Mouse (Mus musculus): ENCODE data around the gene Chst10. TPM values are rescaled to one million over a fixed set of nuclear protein-coding genes. Genes with fewer than 3 reads are reported as not detected.

The Chst10 gene
- total RNA-seq, 2 experiments from 2014 or later = 0.29 to 0.34 TPM

GRCm38 (mm10) chr1:38869398-38870195, 28.4 kb downstream of the Chst10 start:
- DNase-seq (ENCODE audit: low spot score) = no peak
- intact Hi-C loops (cut with DNase I) = no loop called here

DNA sequence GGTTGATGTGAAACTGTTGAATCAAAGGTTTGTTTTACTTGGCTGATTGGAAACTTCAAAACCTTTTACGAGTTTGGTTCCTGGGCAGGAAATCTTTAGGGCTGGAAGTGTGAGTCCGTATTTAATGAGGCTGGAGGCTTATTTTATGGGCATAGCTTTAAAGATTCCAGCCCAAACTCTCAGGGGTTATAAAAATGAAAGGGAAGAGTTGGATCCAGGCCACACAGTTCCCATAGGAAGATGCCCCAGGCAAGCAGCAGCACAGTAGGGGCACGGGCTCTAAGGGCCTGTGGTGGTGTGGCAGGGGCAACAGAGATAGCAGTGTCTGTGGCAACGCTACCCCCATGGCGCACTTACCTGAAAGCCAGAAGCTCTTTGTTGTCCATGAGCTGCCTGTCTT, 31.7 kb downstream of the Chst10 start:
- DNase-seq (ENCODE audit: low spot score) = no peak
- intact Hi-C loops (cut with DNase I) = no loop called here

DNA sequence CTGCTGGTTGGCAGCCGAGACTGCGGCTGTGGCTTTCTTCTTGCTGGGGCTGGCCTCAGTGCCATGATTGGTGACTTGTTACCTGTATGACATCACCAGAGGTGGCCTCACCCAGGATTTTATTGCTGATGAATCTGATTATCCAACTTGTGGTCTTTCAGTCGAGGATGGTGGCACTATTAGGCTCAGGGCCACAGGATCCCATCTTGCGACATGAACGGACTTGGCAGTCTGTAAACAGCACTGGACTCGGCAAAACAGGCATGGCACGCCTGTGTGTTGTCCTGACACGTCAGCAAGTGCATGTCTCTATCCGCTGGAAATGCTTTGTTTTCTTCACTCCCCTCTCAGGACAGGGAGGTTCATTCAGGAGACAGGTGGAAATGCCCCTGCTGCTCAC, 33.6 kb downstream of the Chst10 start:
- intact Hi-C loops (cut with DNase I) = no loop called here
- DNase-seq (ENCODE audit: low spot score) = no peak

GRCm38 (mm10) chr1:38862213-38862612, 35.7 kb downstream of the Chst10 start:
- intact Hi-C loops (cut with DNase I) = no loop called here
- no peak for DNase-seq (ENCODE audit: low spot score)

DNA sequence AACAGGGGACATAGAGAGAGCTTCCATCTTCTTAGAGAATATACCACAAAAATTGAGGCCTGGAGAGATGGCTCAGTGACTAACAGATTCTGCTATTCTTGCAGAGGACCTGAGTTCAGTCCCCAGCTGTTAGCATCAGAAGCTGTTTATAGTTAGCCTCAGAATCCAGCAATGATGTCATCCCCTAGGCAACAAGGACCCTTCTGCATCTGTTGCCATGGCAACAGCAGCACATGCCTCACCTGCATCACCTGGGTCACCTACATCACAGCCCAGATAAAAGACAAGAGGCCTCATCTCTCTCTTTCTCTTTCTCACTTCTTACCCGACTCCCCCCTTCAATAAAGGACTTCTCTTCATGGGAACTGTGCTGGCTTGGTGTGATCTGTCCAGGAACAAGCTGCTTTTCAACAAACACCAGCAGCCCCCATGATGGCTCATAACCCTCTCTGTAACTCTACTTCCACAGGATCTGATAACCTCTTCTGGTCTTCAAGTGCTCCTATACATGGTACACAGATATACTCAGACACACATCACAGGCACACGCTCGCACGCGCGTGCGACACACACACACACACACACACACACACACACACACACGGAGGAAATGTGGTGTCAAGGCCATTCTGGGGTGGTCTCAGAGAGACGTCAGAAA, 37.0 kb downstream of the Chst10 start:
- no peak for DNase-seq (ENCODE audit: low spot score)
- intact Hi-C loops (cut with DNase I) = no loop called here

DNA sequence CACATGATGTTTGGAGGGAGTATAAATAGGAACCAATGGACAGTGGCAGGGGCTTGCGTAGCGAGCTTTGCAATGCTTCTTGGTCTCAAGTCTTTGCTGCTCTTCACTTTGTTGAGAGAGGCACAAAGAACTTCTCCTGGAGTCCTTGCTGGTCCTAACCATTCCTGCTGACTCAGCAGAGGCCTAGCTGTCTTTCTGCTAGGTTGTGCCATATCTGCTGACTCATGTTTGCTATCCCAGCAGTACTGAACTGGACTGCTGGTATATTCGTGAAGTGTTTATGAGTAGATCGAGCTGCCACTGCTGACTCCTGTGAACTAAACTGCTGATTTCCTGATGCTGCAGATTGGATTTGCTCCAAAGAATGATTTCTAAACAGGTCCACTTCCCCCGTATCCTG, 37.8 kb downstream of the Chst10 start:
- intact Hi-C loops (cut with DNase I) = no loop called here
- no peak for DNase-seq (ENCODE audit: low spot score)

GRCm38 (mm10) chr1:38856196-38856595, 41.8 kb downstream of the Chst10 start:
- no peak for DNase-seq (ENCODE audit: low spot score)
- intact Hi-C loops (cut with DNase I) = no loop called here

- intact Hi-C loops (cut with DNase I) = no loop called here
- DNase-seq (ENCODE audit: low spot score) = no peak
These were observed 45.7 kb downstream of the Chst10 start for GRCm38 (mm10) chr1:38852250-38852649.

DNA sequence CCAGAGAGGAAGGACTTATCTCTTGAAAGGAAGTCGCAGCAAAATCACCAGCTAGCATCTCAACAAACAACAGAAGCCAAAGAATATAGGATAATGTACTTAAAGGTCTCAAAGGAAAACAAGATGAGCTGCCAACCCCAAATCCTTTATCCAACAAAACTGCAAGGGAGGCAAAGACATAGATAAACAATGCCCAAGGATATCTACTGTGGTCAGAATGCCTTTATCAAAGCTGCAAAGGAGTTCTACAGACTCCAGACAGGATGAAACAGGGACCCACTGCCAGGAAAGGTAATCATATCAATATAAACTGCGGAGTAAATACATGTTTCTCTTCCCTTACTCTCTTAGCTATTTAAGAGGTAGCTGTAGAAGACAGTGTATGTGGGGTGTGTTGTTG, 47.3 kb downstream of the Chst10 start:
- intact Hi-C loops (cut with DNase I) = no loop called here
- no peak for DNase-seq (ENCODE audit: low spot score)

- intact Hi-C loops (cut with DNase I) = no loop called here
- no peak for DNase-seq (ENCODE audit: low spot score)
These were observed 49.3 kb downstream of the Chst10 start for GRCm38 (mm10) chr1:38848451-38849289.

DNA sequence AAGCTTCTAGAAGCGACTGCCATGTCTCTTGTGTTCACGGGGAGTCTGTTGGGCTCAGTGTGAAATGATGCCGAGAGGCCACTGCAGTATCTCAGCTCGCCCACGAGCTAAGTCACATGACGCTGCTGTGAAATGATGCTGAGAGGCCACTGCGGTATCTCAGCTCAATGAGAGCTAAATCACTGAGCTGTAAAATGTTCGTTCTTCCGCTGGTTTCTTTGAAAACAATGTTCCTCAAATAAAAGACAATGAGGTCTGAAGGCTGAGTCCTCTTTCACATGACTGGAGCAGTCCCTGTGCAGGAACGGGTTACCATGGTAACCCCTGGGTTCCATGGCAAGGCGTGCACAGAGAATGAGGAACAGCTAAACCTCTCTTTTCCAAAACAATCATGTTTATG, 50.0 kb downstream of the Chst10 start:
- intact Hi-C loops (cut with DNase I) = no loop called here
- DNase-seq (ENCODE audit: low spot score) = no peak

DNA sequence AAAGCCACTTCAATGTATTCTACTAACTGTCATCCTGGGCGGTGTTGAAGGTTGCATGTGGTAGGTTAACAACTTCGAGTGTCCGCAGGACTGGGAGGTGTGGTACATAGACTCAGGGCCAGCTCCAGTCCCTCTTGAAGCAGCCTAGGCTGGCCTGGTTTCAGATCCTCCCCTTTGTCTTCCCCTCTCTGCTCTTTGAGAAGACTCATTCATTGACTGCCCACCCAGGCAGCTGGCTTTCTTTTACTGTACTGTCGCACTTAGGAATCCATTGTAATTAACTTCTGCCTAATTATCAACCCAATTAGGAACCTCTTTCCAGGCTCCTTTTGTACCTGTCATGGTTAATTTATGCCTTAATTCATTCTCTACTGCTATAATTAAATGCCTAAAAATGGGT, 54.7 kb downstream of the Chst10 start:
- intact Hi-C loops (cut with DNase I) = no loop called here
- DNase-seq (ENCODE audit: low spot score) = no peak

DNA sequence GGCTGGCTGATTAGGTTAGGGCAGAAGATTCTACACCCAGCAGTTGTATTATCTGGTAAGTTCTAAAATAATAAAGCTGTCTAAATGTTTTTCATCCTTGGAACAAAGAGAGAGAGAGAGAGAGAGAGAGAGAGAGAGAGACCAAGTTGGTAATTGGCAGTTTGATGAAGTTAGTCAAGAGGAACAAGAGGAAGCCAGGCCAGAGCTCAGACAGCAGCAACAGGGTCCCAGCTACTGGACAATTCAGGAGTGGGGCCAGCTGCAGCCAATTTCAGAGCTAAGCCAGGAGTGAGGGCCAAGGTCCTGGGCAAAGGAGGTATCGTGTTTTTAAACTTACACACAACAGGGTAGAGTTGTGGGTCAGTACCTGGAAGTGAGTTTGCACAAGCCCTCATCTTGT, 55.1 kb downstream of the Chst10 start:
- intact Hi-C loops (cut with DNase I) = no loop called here
- DNase-seq (ENCODE audit: low spot score) = no peak

GRCm38 (mm10) chr1:38839944-38840343, 58.0 kb downstream of the Chst10 start:
- DNase-seq (ENCODE audit: low spot score) = no peak
- intact Hi-C loops (cut with DNase I) = no loop called here

GRCm38 (mm10) chr1:38836477-38836872, 61.5 kb downstream of the Chst10 start, which contains the start of gene Lonrf2:
Lonrf2 (minus strand) TSS chr1:38836711.
- intact Hi-C loops (cut with DNase I) = no loop called here
- DNase-seq (ENCODE audit: low spot score) = no peak

DNA sequence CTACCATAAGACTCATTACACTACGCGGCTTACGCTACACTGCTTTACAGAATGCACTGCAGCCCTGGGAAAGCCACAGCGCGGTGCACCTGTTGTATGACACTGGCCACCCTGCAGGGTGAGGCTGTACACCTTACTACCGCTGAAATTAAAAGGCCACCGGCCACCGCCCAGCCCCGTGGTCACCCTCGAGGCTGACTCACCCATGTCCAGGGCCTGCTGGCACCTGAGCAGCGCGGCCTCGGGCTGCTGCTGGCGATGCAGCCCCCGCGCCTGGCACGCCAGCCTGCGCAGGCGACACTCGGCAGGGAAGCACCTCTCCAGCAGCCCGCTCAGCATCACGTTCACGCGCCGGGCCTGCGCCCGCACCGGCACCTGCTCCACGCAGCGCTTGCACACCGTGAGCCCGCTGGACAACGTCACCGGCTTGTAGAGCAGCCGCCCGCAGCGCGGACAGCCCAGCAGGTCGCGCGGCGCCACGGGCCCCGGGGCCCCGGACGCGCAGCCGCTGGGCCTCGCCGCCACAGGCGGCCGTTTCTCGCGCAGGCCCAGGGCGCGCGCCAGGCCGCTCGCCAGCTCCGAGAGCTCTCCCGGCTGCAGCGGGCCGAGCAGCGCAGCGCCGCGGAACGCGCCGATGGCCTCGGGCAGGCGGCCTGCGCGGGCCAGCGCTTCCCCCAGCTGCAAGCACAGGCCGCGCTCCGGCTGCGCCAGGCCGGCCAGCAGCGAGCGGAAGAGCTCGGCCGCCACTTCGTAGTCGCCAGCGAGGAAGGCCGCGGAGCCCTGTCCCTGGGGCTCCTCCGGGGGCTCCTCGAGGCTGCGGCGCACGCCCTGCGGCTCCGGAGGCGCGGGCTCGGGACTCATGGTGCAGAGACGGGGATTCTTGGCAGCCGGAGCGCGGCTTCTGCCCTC, 62.1 kb downstream of the Chst10 start:
- intact Hi-C loops (cut with DNase I) = no loop called here
- no peak for DNase-seq (ENCODE audit: low spot score)

GRCm38 (mm10) chr1:38834899-38835298, 63.1 kb downstream of the Chst10 start:
- DNase-seq (ENCODE audit: low spot score) = no peak

DNA sequence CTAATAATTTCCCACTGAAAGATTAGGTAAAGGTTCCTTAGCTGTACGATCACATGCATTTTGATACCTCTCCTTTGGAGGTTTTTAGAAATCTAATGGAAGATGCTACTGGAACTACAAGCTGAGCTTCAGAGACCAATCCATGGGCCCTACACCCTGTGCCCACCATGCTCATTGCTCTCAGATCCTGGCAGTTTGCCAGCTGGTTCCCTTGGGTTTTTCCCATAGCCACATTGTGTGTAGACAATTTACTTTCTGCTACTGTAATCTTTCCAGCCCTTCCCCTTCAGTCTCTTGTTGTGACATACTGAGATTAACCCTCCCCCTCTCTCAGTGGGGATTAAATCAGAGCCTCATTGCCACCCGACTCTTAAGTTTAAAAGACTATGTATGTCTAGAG, 73.0 kb downstream of the Chst10 start:
- intact Hi-C loops (cut with DNase I) = no loop called here
- DNase-seq (ENCODE audit: low spot score) = no peak

More at GRCm38 (mm10) chr1:38834899-38835298, 63.1 kb downstream of the Chst10 start:
- intact Hi-C loops (cut with DNase I) = no loop called here

DNA sequence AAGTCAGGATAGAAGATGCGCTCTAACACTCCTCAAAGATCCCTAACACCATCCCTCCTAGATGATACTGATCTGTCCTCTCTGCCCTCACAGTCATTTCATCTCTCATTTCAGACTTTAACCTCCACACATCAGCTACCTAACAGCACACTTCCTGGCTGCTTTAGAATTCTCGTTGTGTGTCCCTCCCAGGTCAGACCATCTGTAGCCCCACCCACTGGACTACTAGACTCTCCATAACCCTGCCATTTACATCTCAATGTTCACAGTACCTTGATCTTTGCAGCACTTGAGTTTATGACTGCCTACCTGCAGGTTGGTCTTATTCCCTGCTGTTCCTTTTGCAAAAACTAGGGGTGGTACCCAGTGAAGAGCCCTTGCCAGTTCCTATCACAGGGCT, 74.1 kb downstream of the Chst10 start:
- DNase-seq (ENCODE audit: low spot score) = no peak
- intact Hi-C loops (cut with DNase I) = no loop called here

GRCm38 (mm10) chr1:38819691-38820090, 78.3 kb downstream of the Chst10 start:
- DNase-seq (ENCODE audit: low spot score) = no peak
- intact Hi-C loops (cut with DNase I) = no loop called here
